In genomic region chr11:78175771-78176401, GRCm38 (mm10) we compare ENCODE assay signal across 8 mouse cellular contexts. TPM values are rescaled to one million over a fixed set of nuclear protein-coding genes. Genes with fewer than 3 reads are reported as not detected.
DNase-seq lines count a peak whose midpoint lies in the region; ATAC-seq lines count a peak whose summit lies in the region.

No protein-coding gene starts in this region.

- no peak for ATAC-seq in embryonic facial prominence, embryonic 14.5 days (ENCODE audit: low read depth)
- no peak for ATAC-seq in limb, embryonic 12.5 days (ENCODE audit: insufficient number of reproducible peaks, insufficient read depth, low FRiP score, low TSS enrichment, low read depth)

- H3K9ac ChIP-seq in embryonic facial prominence, embryonic 14.5 days (ENCODE audit: low read depth, low read length): peak overlapping the region; percentile 86; the same call in 1 of the 2 replicates
- peak overlapping the region; percentile 57 for H3K9ac ChIP-seq in limb, embryonic 12.5 days (replicated peaks)

- no peaks in the 10 kb centered on the region for H3K27me3 ChIP-seq in embryonic facial prominence, embryonic 14.5 days (replicated peaks; ENCODE audit: control insufficient read depth, insufficient read depth, low read length)
- H3K27me3 ChIP-seq in limb, embryonic 12.5 days: no peaks in the 10 kb centered on the region
- H3K27me3 ChIP-seq in splenic B cell, adult 2 months (ENCODE audit: control insufficient read depth, insufficient read depth, low read length, poor library complexity, severe bottlenecking): no peaks in the 10 kb centered on the region

- H3K4me2 ChIP-seq in embryonic facial prominence, embryonic 14.5 days (ENCODE audit: low read depth, low read length): peak overlapping the region; percentile 98
- H3K4me2 ChIP-seq in limb, embryonic 12.5 days: peak overlapping the region; percentile 98

- H3K36me3 ChIP-seq in embryonic facial prominence, embryonic 14.5 days (ENCODE audit: control insufficient read depth, insufficient read depth, low read length): peaks cover 16% of the 10 kb centered on the region
- peaks cover 29% of the 10 kb centered on the region for H3K36me3 ChIP-seq in limb, embryonic 12.5 days
- H3K36me3 ChIP-seq in splenic B cell, adult 2 months (ENCODE audit: control insufficient read depth, insufficient read depth, low read length, poor library complexity, severe bottlenecking): peaks cover 6% of the 10 kb centered on the region

- peak overlapping the region; percentile 89 for H3K27ac ChIP-seq in embryonic facial prominence, embryonic 14.5 days (replicated peaks; ENCODE audit: low read depth, low read length)
- peak overlapping the region; percentile 87 for H3K27ac ChIP-seq in limb, embryonic 12.5 days

- H3K4me1 ChIP-seq in embryonic facial prominence, embryonic 14.5 days (ENCODE audit: control insufficient read depth, insufficient read depth, low read length): peaks cover 12% of the 10 kb centered on the region; the same call in 1 of the 2 replicates
- peaks cover 30% of the 10 kb centered on the region for H3K4me1 ChIP-seq in limb, embryonic 12.5 days (replicated peaks)

- DNase-seq in ovary, adult 18-20 months (ENCODE audit: low spot score): peak; percentile 92
- DNase-seq in ovary, postnatal 14 days (ENCODE audit: low spot score): no peak
- DNase-seq in embryonic facial prominence, embryonic 14.5 days (ENCODE audit: low spot score): no peak
- DNase-seq in splenic B cell, adult 2 months (ENCODE audit: low read depth, low spot score): peak; percentile 67
- no peak for DNase-seq in gastrocnemius, postnatal 14 days
- no peak for DNase-seq in adrenal gland, postnatal 14 days
- DNase-seq in thymus, postnatal 10 days (ENCODE audit: low spot score in 2 of 2): no peak

- peak overlapping the region; percentile 70 for H3K4me3 ChIP-seq in embryonic facial prominence, embryonic 14.5 days (ENCODE audit: low read depth, low read length)
- peak overlapping the region; percentile 60 for H3K4me3 ChIP-seq in limb, embryonic 12.5 days (replicated peaks)

- 3% methylated on average over 9 of the region's 10 CpGs for WGBS in embryonic facial prominence, embryonic 14.5 days
- WGBS in limb, embryonic 12.5 days: 3% methylated on average over 9 of the region's 10 CpGs

- H3K9me3 ChIP-seq in embryonic facial prominence, embryonic 14.5 days (ENCODE audit: control insufficient read depth, low read length): no peaks in the 10 kb centered on the region
- H3K9me3 ChIP-seq in limb, embryonic 12.5 days: no peaks in the 10 kb centered on the region

- intact Hi-C loops in gastrocnemius, postnatal 14 days (cut with DNase I; ENCODE audit: low total_unique reads): loop anchor here (5.0 kb wide), 1 partner anchor 119 kb away; no protein-coding TSS in a partner anchor

RNA-seq across cellular contexts. Expression of gene Nek8, which starts 0.6 kb away (rescaled TPM):
- 10.8 and 12.6 TPM in 2 replicates for polyA plus RNA-seq in embryonic facial prominence, embryonic 14.5 days (2014; fragmentation: Nextera tagmentation; extraction: Ambion mirVana)
- 18.3 and 20.4 TPM in 2 replicates for polyA plus RNA-seq in limb, embryonic 12.5 days (2016; fragmentation: Nextera tagmentation; extraction: Ambion mirVana)
- 1 to 10 TPM; 1.4 to 2.1 TPM for total RNA-seq in gastrocnemius, postnatal 14 days (2021)
- total RNA-seq in adrenal gland, postnatal 14 days (2021): 8.5 and 9.0 TPM in 2 replicates

RNA-seq across cellular contexts. Expression of gene Tlcd1, which starts 0.6 kb away (rescaled TPM):
- 22.2 and 23.8 TPM in 2 replicates for polyA plus RNA-seq in embryonic facial prominence, embryonic 14.5 days (2014; fragmentation: Nextera tagmentation; extraction: Ambion mirVana)
- 11.6 and 11.9 TPM in 2 replicates for polyA plus RNA-seq in limb, embryonic 12.5 days (2016; fragmentation: Nextera tagmentation; extraction: Ambion mirVana)
- 1 to 10 TPM; 3.5 to 4.4 TPM for total RNA-seq in gastrocnemius, postnatal 14 days (2021)
- 36.4 and 46.4 TPM in 2 replicates for total RNA-seq in adrenal gland, postnatal 14 days (2021)

RNA-seq across cellular contexts. Expression of gene Rpl23a, which starts 7.5 kb away (rescaled TPM):
- polyA plus RNA-seq in embryonic facial prominence, embryonic 14.5 days (2014; fragmentation: Nextera tagmentation; extraction: Ambion mirVana): 1,626 and 1,746 TPM in 2 replicates
- 1,381 and 1,432 TPM in 2 replicates for polyA plus RNA-seq in limb, embryonic 12.5 days (2016; fragmentation: Nextera tagmentation; extraction: Ambion mirVana)
- total RNA-seq in gastrocnemius, postnatal 14 days (2021): 1,000 to 10,000 TPM; 1,019 to 1,174 TPM
- 1,759 and 1,890 TPM in 2 replicates for total RNA-seq in adrenal gland, postnatal 14 days (2021)

RNA-seq across cellular contexts. Expression of gene Traf4, which starts 10.5 kb away (rescaled TPM):
- 52.4 and 60.8 TPM in 2 replicates for polyA plus RNA-seq in embryonic facial prominence, embryonic 14.5 days (2014; fragmentation: Nextera tagmentation; extraction: Ambion mirVana)
- 115 and 128 TPM in 2 replicates for polyA plus RNA-seq in limb, embryonic 12.5 days (2016; fragmentation: Nextera tagmentation; extraction: Ambion mirVana)
- total RNA-seq in gastrocnemius, postnatal 14 days (2021): 10 to 100 TPM in 1 of 2 experiments, 1 to 10 TPM in 1; 7.6 to 10.2 TPM
- 47.2 and 50.7 TPM in 2 replicates for total RNA-seq in adrenal gland, postnatal 14 days (2021)

RNA-seq across cellular contexts. Expression of gene Rab34, which starts 12.3 kb away (rescaled TPM):
- polyA plus RNA-seq in embryonic facial prominence, embryonic 14.5 days (2014; fragmentation: Nextera tagmentation; extraction: Ambion mirVana): 136 and 156 TPM in 2 replicates
- 149 and 157 TPM in 2 replicates for polyA plus RNA-seq in limb, embryonic 12.5 days (2016; fragmentation: Nextera tagmentation; extraction: Ambion mirVana)
- 10 to 100 TPM; 10.2 to 14.1 TPM for total RNA-seq in gastrocnemius, postnatal 14 days (2021)
- 89.2 and 92.2 TPM in 2 replicates for total RNA-seq in adrenal gland, postnatal 14 days (2021)

Comparison
In these comparisons a context has a peak if more than half of its experiments do, and no peak if none do; other contexts are left out.
1. DNase-seq: peak in ovary, adult 18-20 months (single experiment) and splenic B cell, adult 2 months (single experiment); none in ovary, postnatal 14 days (single experiment), embryonic facial prominence, embryonic 14.5 days (single experiment), gastrocnemius, postnatal 14 days (single experiment), adrenal gland, postnatal 14 days (single experiment) and thymus, postnatal 10 days (0 of 2).